Mouse (Mus musculus): ENCODE data around the gene Ltb4r2.

DNA sequence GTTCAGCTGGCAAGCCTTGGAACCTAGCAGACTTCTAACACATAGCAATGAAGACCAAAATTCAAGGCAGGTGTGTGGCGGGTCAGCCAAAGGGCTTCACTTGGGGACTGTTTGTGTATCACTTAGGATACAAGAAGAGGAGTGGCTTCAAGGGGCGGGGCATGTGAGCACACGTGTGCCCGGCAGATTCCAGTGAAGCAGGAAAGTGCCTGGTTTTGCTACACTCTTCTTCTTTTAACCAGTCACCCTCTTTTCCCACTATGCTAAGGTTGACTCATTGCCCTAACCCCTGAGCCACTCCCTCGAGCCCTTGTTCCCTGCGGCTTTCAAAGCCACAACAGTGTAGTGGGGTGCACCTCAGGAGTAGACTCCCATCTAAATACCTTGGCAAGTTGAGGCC, 46.3 kb upstream of the Ltb4r2 start:
- no peak for TF ChIP-seq CTCF (IDR thresholded peaks at IDR 0.05; ENCODE audit: borderline replicate concordance, extremely low read depth, insufficient read depth, insufficient read length)
- no peak for TF ChIP-seq POLR2A (IDR thresholded peaks at IDR 0.05; ENCODE audit: borderline replicate concordance, extremely low read depth, insufficient read depth, insufficient read length, poor library complexity, severe bottlenecking)
